Mouse (Mus musculus) spleen, adult 12 weeks (tissue): ENCODE measurements around the gene Camkk1.

Experiments
- DNase-seq: peaks from one replicate; pipeline ENCODE4 v3.0.0; 2022; ENCODE audit warnings: low spot score

Gene Camkk1

GRCm38 (mm10) chr11:73015391-73016102 lies 3.3 kb upstream of the Camkk1 start:
- DNase-seq, result no peak

- no peak for DNase-seq
Measured at GRCm38 (mm10) chr11:73016103-73016420, 2.7 kb upstream of the Camkk1 start.

GRCm38 (mm10) chr11:73019147-73019795 lies 463 bp downstream of the Camkk1 start:
- peak; percentile 48 for DNase-seq

- no peak for DNase-seq
Measured at GRCm38 (mm10) chr11:73020953-73021800, 2.4 kb downstream of the Camkk1 start.

- DNase-seq, result no peak
Measured at GRCm38 (mm10) chr11:73023099-73023498, 4.3 kb downstream of the Camkk1 start.

GRCm38 (mm10) chr11:73023827-73024226 lies 5.0 kb downstream of the Camkk1 start:
- DNase-seq, result no peak

GRCm38 (mm10) chr11:73024236-73024904 lies 5.6 kb downstream of the Camkk1 start:
- DNase-seq, result peak; percentile 39

GRCm38 (mm10) chr11:73026961-73027360 lies 8.2 kb downstream of the Camkk1 start:
- no peak for DNase-seq

- peak; percentile 55 for DNase-seq
Measured at GRCm38 (mm10) chr11:73030821-73031498, 12.2 kb downstream of the Camkk1 start.

- DNase-seq, result no peak
Measured at GRCm38 (mm10) chr11:73031536-73031935, 12.7 kb downstream of the Camkk1 start.

- no peak for DNase-seq
Measured at GRCm38 (mm10) chr11:73036077-73036476, 17.3 kb downstream of the Camkk1 start.

GRCm38 (mm10) chr11:73036889-73037288 lies 18.1 kb downstream of the Camkk1 start:
- no peak for DNase-seq

- DNase-seq, result no peak
Measured at GRCm38 (mm10) chr11:73037691-73038090, 18.9 kb downstream of the Camkk1 start.

GRCm38 (mm10) chr11:73039102-73039799 lies 20.4 kb downstream of the Camkk1 start:
- no peak for DNase-seq

GRCm38 (mm10) chr11:73044229-73044755 lies 25.5 kb downstream of the Camkk1 start:
- DNase-seq, result no peak

GRCm38 (mm10) chr11:73044789-73045188 lies 26.0 kb downstream of the Camkk1 start:
- no peak for DNase-seq

- peak; percentile 96 for DNase-seq
Measured at GRCm38 (mm10) chr11:73047542-73047996, 28.8 kb downstream of the Camkk1 start, which contains the start of gene Ncbp3. Gene Ncbp3 (plus strand): TSS chr11:73047783.

- no peak for DNase-seq
Measured at GRCm38 (mm10) chr11:73048030-73048876, 29.4 kb downstream of the Camkk1 start.

GRCm38 (mm10) chr11:73049335-73049734 lies 30.5 kb downstream of the Camkk1 start:
- DNase-seq, result peak; percentile 61

- DNase-seq, result no peak
Measured at GRCm38 (mm10) chr11:73052795-73053194, 34.0 kb downstream of the Camkk1 start.
